Mouse (Mus musculus): ENCODE results near the gene Abca7. TPM values are rescaled to one million over a fixed set of nuclear protein-coding genes. Genes with fewer than 3 reads are reported as not detected.
A peak's percentile ranks its signal among the peaks of the same experiment; 100 is the strongest.

Abca7 gene
- total RNA-seq, 2 experiments from 2014 or later: 10.9 TPM

GRCm38 (mm10) chr10:80015583-80015982 is 19.3 kb downstream of the Abca7 start:
- intact Hi-C loops (cut with DNase I): no loop called here
- DNase-seq (ENCODE audit: low spot score in 2 of 2): no peak

DNA sequence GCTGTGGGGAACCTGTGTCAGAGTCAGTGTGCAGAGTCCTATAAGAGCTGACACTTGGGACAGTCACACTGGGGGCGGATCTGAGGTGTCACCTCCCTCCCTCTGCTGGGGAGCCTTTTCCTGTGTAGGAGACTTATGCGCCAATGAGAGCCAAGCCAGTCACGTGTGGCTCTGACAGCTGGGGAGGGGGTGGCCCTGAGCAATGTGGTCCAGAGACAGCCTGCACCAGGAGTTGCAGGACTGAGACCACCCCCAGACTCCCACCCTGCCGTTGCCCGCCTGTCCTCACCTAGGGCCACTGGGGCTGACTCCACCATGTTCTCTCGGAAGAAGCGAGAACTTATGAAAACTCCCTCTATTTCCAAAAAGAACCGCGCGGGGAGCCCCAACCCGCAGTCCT is 20.2 kb downstream of the Abca7 start, which contains the start of gene Arhgap45:
Arhgap45 (plus strand) TSS at position 143 of the 400 bp plus-strand sequence.
- intact Hi-C loops (cut with DNase I): no loop called here
- peak in 1 of 2 experiments; percentile 56 for DNase-seq (ENCODE audit: low spot score in 2 of 2)

DNA sequence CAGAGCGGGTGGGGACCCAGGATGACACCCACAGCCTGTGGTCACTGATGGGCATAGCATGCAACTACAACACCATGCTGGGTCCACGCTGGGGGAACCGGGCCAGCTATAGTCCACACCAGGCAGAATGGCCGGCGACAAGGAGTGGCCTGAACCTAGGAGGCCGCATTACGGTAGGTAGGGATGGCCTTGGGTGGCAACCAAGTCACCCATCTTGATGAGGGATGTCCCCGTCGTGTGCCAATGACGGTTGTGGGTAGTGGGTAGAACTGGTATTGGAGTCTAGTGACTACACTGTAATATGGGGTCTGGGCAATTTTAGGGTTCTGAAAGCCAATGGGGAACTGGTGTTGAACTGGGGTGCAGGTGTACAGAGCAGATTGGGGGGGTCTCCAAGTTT is 20.6 kb downstream of the Abca7 start:
- no peak for DNase-seq (ENCODE audit: low spot score in 2 of 2)
- intact Hi-C loops (cut with DNase I): no loop called here

DNA sequence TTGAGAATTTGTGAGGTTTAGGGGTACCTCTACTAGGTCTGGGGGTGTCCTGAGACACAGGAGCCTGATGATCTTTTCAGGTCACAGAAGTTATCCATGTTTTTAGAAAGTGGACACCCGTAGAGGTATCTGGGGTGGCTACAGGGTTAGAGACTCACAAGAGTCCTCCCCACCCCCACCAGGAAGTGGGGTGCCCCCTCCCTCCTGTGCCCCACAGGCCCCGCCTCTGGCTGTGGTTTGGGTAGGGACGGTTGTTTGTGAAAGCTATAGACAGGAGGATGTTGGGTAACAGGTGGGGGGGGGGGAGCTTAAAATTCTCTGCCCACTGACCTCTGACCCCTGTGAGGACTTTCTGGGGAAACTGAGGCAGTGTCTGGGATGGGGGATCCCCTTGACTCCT is 21.1 kb downstream of the Abca7 start:
- intact Hi-C loops (cut with DNase I): no loop called here
- DNase-seq (ENCODE audit: low spot score in 2 of 2): no peak

DNA sequence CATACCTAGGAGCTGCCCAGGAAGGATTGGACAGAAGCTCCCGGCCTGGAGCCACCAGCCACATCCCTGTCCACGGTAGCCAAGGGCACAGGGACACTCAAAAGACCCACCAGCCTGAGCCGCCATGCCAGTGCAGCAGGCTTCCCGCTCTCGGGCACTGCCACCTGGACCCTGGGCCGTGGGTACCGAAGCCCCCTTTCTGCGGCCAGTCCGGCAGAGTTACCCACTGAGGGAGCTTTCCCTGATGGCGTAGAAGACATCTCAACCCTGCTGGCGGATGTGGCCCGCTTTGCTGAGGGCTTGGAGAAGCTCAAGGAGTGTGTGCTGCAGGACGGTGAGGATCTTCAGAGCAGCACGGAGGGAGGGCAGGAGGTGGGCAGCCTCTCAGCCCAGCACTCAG is 21.5 kb downstream of the Abca7 start:
- DNase-seq (ENCODE audit: low spot score in 2 of 2): no peak
- intact Hi-C loops (cut with DNase I): no loop called here

- intact Hi-C loops (cut with DNase I): no loop called here
- DNase-seq (ENCODE audit: low spot score in 2 of 2): peak in 1 of 2 experiments; percentile 39
These were observed 22.5 kb downstream of the Abca7 start for GRCm38 (mm10) chr10:80018739-80019297.

DNA sequence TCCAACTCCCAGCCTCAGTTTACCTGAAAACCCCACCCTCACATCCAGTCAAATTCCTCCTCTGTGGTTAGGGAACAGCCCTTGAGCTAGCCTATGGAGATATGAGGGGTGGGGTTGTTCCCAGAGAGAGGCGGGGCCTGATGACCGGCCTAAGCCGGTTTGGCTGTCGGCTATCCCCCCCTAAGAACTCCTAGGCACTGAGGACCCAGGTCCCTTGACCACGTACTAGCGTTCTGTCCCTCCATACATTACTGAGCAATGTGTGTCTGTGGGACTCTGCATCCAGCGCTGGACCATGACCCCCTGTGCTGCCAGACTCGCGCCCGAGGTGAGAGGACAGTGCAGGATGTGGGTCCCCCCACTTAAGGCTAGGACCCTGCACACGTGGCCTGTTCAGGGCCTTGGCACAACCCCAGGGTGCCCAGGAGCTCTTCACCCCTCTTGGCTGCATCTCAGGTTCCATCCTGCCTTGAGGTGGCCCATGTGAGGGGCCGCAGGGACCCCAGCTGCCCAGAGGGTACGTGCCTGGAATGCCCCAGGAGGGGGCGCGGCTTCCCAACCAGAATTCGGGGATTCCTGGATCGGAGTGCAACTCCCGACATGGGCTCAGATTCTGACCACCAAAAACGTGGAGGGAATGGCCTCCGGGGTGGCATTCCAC is 23.3 kb downstream of the Abca7 start:
- DNase-seq (ENCODE audit: low spot score in 2 of 2): no peak
- intact Hi-C loops (cut with DNase I): no loop called here

DNA sequence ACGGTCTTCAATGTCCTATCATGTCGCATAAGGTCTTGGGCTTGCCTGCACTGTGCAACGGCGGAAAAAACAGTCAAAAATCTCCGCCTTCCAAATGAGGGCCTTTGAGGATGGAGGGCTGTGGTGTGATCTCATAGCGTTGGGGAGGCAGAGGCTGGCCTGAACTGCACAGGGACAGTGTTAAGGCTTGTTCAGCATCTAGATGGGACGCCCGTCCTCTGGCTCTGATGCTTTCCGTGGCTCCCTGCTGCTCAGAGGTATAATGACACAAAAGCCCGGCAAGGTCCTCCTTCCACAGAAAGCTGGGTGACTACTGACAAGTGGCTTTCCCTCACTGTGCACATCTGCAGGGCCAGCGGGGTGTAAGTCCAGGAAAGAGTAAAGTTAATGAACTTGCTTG is 23.9 kb downstream of the Abca7 start:
- intact Hi-C loops (cut with DNase I): no loop called here
- DNase-seq (ENCODE audit: low spot score in 2 of 2): no peak

DNA sequence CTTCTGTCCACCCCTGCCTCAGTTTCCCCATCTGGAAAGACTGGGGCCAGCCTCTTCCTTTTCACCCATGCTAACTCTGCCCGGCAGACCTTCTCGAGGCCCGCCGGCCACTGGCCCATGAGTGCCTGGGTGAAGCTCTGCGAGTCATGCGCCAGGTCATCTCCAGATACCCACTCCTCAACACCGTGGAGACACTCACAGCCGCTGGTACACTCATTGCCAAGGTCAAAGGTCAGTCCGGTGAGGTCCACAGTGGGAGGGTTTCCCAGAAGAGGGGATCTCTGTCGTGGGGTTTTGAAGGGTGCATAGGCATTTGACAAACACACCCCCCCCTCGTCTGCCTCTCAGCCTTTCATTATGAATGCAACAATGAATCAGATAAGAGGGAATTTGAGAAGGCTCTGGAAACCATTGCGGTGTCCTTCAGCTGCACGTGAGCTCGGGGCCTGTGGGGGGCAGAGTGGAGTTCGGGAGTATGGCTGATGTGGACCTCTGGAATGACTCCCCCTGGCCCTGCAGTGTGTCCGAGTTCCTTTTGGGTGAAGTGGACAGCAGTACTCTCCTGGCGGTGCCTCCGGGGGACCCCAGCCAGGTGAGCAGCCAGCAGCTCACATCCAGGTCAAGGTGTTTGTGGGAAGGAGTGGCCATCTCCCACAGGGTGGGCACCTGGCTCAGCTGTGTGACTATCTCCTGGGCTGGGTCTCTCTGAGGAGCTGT is 24.5 kb downstream of the Abca7 start:
- DNase-seq (ENCODE audit: low spot score in 2 of 2): no peak
- intact Hi-C loops (cut with DNase I): no loop called here

GRCm38 (mm10) chr10:80021320-80021641 is 25.0 kb downstream of the Abca7 start:
- intact Hi-C loops (cut with DNase I): no loop called here
- DNase-seq (ENCODE audit: low spot score in 2 of 2): no peak

- no peak for DNase-seq (ENCODE audit: low spot score in 2 of 2)
These were observed 25.9 kb downstream of the Abca7 start for GRCm38 (mm10) chr10:80022164-80022563.

DNA sequence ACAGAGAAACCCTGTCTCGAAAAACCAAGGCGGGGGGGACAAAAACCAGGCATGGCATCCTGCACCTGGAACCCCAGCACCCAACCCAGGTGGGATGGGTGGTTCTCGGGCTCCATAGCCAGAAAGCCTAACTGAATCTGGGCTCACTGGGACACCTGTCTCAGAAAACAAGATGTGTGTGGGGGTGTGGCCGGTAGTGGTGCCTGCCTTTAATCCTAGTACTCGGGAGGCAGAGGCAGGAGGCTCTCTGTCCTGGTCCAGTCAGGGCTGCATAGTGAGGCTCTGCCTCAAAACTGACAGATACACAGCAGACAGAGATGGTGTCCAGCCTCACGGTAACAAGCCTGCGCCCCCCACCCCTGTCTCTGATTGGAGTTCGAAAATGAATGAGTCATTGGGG is 26.5 kb downstream of the Abca7 start:
- DNase-seq (ENCODE audit: low spot score in 2 of 2): no peak
- intact Hi-C loops (cut with DNase I): no loop called here

More at GRCm38 (mm10) chr10:80022164-80022563, 25.9 kb downstream of the Abca7 start:
- intact Hi-C loops (cut with DNase I): no loop called here

- DNase-seq (ENCODE audit: low spot score in 2 of 2): no peak
- intact Hi-C loops (cut with DNase I): no loop called here
These were observed 27.5 kb downstream of the Abca7 start for GRCm38 (mm10) chr10:80023758-80024157.

DNA sequence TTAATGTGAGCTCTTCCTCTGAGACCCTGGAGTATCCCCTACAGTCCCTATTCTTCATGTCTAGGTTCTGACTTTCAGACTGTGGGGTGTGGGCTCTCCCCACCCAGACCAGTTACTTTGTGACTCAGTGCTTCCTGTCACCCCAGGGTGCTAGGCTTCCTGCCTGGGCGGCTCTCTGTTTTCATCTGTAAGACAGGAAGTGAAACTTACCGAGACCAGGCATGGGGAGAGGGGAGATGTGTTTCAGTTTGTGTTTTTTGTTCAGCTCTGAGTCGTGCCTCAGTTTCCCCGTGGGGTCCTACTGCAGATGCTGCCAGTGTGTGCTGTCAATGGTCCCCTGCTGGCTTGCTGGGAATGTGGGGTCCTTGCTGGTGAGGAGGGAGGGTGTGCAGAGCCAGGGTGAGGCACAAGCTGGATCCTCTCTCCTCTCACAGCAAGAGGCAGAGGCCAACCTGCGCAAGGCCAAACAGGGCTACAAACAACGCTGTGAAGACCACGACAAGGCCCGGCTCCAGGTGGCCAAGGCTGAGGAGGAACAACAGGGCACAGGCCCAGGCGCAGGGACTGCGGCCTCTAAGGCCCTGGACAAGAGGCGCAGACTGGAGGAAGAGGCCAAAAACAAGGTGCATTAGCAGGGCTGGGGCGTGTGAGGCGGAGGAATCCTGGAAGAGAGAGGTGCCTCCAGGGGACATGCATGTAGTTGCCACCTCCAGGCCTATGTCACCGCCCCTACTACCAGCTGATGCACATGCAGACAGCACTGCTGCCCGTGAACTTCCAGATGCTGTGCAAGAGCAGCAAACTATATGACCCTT is 28.1 kb downstream of the Abca7 start:
- intact Hi-C loops (cut with DNase I): no loop called here
- no peak for DNase-seq (ENCODE audit: low spot score in 2 of 2)

DNA sequence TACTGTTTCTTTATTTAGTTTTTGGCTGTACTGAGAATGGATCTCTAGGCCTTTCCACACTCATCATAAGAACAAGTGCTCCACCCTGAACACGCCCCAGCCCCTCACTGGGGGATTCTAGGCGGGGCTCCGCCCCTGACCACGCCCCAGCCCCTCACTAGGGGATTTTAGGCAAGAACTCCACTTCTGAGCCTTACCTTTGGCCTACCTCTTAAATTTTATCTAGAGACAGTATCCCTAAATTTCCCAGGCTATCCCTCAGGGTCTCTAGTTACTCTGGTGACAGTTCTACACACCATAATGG is 28.7 kb downstream of the Abca7 start:
- intact Hi-C loops (cut with DNase I): no loop called here
- DNase-seq (ENCODE audit: low spot score in 2 of 2): no peak

DNA sequence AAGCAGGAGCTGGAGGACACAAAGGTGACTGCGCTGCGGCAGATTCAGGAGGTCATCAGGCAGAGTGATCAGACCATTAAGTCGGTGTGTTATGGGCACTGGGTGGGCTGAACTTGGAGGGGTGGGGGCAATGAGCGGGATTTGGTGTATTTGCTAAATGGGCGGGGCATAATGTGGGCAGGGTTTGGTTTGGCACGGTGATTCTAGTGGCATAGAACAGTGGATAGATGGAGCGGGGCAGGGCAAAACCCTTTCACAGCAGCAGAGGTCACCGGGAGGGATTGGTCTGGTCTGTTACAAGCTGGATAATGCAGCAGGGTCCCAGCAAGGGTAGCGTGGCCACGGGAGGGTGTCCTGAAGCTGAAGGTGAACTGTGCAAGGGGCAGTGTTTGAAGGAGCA is 29.2 kb downstream of the Abca7 start:
- intact Hi-C loops (cut with DNase I): no loop called here
- no peak for DNase-seq (ENCODE audit: low spot score in 2 of 2)

GRCm38 (mm10) chr10:80025889-80026288 is 29.6 kb downstream of the Abca7 start:
- intact Hi-C loops (cut with DNase I): no loop called here
- no peak for DNase-seq (ENCODE audit: low spot score in 2 of 2)

DNA sequence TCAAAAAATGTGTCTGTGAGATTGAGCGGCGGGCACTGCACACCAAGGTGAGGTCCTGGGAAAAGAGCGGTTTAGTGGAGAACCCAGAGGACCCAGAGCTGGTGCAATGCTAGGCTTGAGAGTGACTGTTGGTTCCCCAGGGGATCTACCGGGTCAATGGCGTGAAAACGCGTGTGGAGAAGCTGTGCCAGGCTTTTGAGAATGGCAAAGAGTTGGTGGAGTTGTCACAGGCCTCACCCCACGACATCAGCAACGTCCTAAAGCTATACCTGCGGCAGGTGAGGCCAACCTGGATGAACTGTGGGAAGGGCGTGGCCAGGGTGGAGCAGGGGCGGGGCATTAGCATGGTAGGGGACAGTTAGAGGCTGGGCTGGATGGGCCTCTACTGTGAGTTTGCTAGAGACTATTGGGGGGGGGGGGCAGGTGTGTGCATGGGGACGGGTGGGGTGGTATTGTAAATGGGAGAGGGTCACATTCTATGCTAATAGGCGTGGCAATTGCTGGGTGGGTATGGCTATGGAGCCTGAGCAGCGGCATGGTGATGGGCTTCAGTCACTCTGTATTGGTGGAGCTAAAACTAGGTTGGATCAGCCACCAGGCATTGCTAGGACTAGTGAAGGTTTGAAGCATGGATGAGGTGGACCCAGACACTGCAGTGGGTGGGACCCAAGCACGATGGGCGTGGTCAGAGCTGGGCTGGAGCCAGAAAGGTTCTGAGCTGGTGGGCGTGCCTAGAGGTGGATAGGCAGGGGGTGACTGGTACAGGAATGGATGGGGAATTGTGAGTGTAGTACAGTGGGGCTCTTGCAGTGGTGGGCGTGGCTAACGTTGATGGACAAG is 31.6 kb downstream of the Abca7 start:
- no peak for DNase-seq (ENCODE audit: low spot score in 2 of 2)
- intact Hi-C loops (cut with DNase I): no loop called here

DNA sequence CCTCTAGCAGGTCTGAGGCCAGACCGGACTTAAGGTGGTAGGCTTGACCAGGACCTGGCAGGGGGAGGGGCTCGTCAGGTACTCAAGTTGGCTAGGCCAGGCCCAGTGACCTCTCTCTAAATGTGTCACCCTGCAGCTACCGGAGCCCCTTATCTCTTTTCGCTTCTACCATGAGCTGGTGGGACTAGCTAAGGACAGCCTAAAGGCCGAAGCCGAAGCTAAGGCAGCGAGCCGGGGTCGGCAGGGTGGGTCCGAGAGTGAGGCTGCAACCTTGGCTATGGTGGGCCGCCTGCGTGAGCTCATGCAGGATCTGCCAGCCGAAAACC is 32.2 kb downstream of the Abca7 start:
- intact Hi-C loops (cut with DNase I): no loop called here
- no peak for DNase-seq (ENCODE audit: low spot score in 2 of 2)

GRCm38 (mm10) chr10:80030191-80030590 is 33.9 kb downstream of the Abca7 start:
- intact Hi-C loops (cut with DNase I): no loop called here
- DNase-seq (ENCODE audit: low spot score in 2 of 2): no peak
